Mouse (Mus musculus) cerebral cortex, adult 2 months (tissue): ENCODE measurements around the gene Ly6c2.

ENCODE experiments used
- WGBS: fragments of 180-500 bp; shearing (Covaris S2); methylation state at CpG from one replicate; pipeline ENCODE4 v1.1.7; 2018; 5-methylcytosine and 5-hydroxymethylcytosine counted together

The Ly6c2 gene

GRCm38 (mm10) chr15:75111861-75112630 is at the start of gene Ly6c2:
Ly6c2 (minus strand) TSS chr15:75111970.
- WGBS = 92% methylated on average over 1 of the region's 1 CpGs

- 48% methylated on average over 1 of the region's 1 CpGs for WGBS
Measured at GRCm38 (mm10) chr15:75157646-75158045, 45.9 kb upstream of the Ly6c2 start.

GRCm38 (mm10) chr15:75154940-75155339 is 43.2 kb upstream of the Ly6c2 start, which contains the start of gene Ly6g:
Ly6g (plus strand) TSS chr15:75155240.
- WGBS = 98% methylated on average over 1 of the region's 1 CpGs

- 70% methylated on average over 3 of the region's 3 CpGs for WGBS
Measured at GRCm38 (mm10) chr15:75143735-75144134, 32.0 kb upstream of the Ly6c2 start.

- 47% methylated on average over 6 of the region's 6 CpGs for WGBS
Measured at GRCm38 (mm10) chr15:75141812-75142360, 30.1 kb upstream of the Ly6c2 start.

GRCm38 (mm10) chr15:75137739-75138138 is 26.0 kb upstream of the Ly6c2 start:
- WGBS = 79% methylated on average over 3 of the region's 3 CpGs

GRCm38 (mm10) chr15:75135090-75135783 is 23.5 kb upstream of the Ly6c2 start:
- 79% methylated on average over 2 of the region's 2 CpGs for WGBS

- WGBS = 86% methylated on average over 2 of the region's 2 CpGs
Measured at GRCm38 (mm10) chr15:75132346-75132745, 20.6 kb upstream of the Ly6c2 start.

- WGBS = 26% methylated on average over 2 of the region's 2 CpGs
Measured at GRCm38 (mm10) chr15:75120066-75120465, 8.3 kb upstream of the Ly6c2 start.

GRCm38 (mm10) chr15:75118742-75119141 is 7.0 kb upstream of the Ly6c2 start:
- 21% methylated on average over 5 of the region's 7 CpGs for WGBS

- 78% methylated on average over 5 of the region's 5 CpGs for WGBS
Measured at GRCm38 (mm10) chr15:75117481-75117880, 5.7 kb upstream of the Ly6c2 start.

GRCm38 (mm10) chr15:75116525-75116924 is 4.8 kb upstream of the Ly6c2 start:
- WGBS = 85% methylated on average over 2 of the region's 2 CpGs

GRCm38 (mm10) chr15:75110424-75110823 is 1.3 kb downstream of the Ly6c2 start:
- 79% methylated on average over 2 of the region's 5 CpGs for WGBS

- 93% methylated on average over 10 of the region's 10 CpGs for WGBS
Measured at GRCm38 (mm10) chr15:75099261-75099660, 12.5 kb downstream of the Ly6c2 start.

- 19% methylated on average over 2 of the region's 2 CpGs for WGBS
Measured at GRCm38 (mm10) chr15:75088041-75088440, 23.7 kb downstream of the Ly6c2 start.

- WGBS = 90% methylated on average over 4 of the region's 4 CpGs
Measured at GRCm38 (mm10) chr15:75069965-75070364, 41.8 kb downstream of the Ly6c2 start.

- 40% methylated on average over 6 of the region's 6 CpGs for WGBS
Measured at GRCm38 (mm10) chr15:75062030-75062574, 49.7 kb downstream of the Ly6c2 start.
